Mouse (Mus musculus): ENCODE results near the gene Ttll5.

DNA sequence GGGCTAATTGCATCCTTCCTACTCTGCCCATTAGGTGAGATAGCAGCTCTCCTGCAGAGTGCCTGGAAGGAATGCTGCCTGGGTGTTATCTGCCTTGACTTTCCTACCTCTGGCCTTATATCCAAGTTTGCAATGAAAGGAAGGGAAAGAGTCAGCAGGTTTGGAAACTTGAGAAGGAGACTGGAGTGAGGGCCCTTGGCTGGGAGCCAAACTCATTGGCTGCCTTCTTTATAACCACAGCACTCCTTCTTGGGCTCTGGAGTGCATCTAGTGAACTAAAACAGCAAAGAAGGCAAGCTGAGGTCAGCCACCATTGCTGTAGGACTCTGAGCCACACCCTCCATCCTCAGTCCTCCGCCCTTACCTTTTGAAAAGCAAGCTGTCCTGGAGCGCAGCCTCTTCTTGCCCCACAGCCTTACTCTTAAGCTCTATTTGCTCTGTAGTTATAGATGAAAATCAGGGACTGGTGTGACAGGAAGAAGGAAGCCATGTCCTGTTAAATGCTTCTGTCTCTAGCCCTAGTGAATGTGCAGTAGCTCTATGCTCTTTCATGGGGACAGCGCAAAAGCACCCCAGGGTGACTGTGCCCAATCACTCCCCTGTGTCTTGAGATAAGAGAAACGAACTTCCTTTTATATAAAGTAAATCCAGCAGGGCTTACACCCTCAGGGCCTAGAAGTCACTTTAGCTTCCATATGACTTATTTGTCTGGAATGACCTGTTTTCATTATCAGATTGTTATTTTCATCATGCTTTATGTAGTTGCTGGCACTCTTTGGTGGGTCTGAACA lies 198.8 kb downstream of the Ttll5 start:
- no peak for TF ChIP-seq CTCF (IDR thresholded peaks at IDR 0.05; ENCODE audit: low read depth)
- TF ChIP-seq EP300 (optimal IDR thresholded peaks at IDR 0.05): no peak

All from stomach, postnatal 0 days (tissue).